Mouse (Mus musculus): ENCODE results near the gene 2010300C02Rik. TPM values are rescaled to one million over a fixed set of nuclear protein-coding genes. Genes with fewer than 3 reads are reported as not detected.

Gene 2010300C02Rik
- polyA plus RNA-seq (2014; fragmentation: Illumina TruSeq; extraction: RNeasy Lipid Tissue Mini Kit (QIAGEN cat#74804); ENCODE audit: low read depth, low replicate concordance) = 6.2 TPM

DNA sequence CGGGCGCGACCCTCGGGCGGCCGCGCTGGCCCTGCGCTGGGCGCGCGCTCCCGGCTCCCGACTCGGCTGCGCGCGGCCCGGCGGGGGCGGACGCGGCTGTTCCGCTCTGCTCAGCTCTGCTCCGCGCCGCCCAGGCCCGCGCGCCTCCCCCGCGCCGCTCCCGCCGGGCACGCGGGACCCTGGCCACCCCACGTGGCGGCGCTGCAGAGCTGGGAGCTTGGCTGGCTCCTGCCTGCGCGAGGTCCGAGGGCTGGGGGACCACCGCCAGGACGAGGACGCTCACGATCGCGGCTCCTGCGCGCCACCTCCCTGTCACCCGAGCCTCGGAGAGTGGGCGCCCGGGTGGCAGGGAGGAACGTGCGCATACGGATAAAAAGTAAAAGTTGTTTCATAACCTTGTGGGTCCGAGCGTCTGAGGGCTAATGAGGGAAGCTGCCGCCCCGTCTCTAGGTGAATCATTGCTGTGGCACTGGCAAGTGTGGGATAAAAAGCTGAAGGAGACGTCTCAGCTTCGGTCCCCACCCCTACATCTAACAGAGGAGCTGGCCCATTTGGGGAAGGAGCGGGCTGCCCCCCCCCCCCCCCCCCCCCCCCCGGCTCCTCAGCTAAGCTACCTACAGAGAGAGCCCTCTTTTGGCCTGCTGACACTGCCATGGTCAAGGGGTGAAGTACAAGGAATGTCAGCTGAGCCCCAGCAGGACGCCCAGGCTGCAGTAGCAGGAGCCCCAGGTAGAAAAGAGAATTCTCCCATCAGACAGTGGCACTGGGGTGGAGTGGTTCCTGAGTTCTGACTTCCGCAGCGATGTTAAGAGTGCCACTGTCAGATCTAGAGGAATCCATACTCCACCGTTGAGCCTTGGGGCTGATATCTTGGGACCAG, at the start of gene 2010300C02Rik:
Gene 2010300C02Rik, minus strand, starts transcription at position 325 of the 880 bp plus-strand sequence.

Other genes starting within 250 kb of the 2010300C02Rik start
- 707 TPM for gene Mgat4a, start 179.1 kb downstream of the 2010300C02Rik start, polyA plus RNA-seq (2014; fragmentation: Illumina TruSeq; extraction: RNeasy Lipid Tissue Mini Kit (QIAGEN cat#74804); ENCODE audit: low read depth, low replicate concordance)
- gene Tsga10, start 146.3 kb upstream of the 2010300C02Rik start, polyA plus RNA-seq (2014; fragmentation: Illumina TruSeq; extraction: RNeasy Lipid Tissue Mini Kit (QIAGEN cat#74804); ENCODE audit: low read depth, low replicate concordance) = 15.7 TPM
- gene Lipt1, start 151.7 kb upstream of the 2010300C02Rik start, polyA plus RNA-seq (2014; fragmentation: Illumina TruSeq; extraction: RNeasy Lipid Tissue Mini Kit (QIAGEN cat#74804); ENCODE audit: low read depth, low replicate concordance) = 5.2 TPM
- gene Mitd1, start 170.3 kb upstream of the 2010300C02Rik start, polyA plus RNA-seq (2014; fragmentation: Illumina TruSeq; extraction: RNeasy Lipid Tissue Mini Kit (QIAGEN cat#74804); ENCODE audit: low read depth, low replicate concordance) = 129 TPM
- gene Mrpl30, start 170.4 kb upstream of the 2010300C02Rik start, polyA plus RNA-seq (2014; fragmentation: Illumina TruSeq; extraction: RNeasy Lipid Tissue Mini Kit (QIAGEN cat#74804); ENCODE audit: low read depth, low replicate concordance) = 259 TPM
- gene Lyg2, start 196.4 kb upstream of the 2010300C02Rik start, polyA plus RNA-seq (2014; fragmentation: Illumina TruSeq; extraction: RNeasy Lipid Tissue Mini Kit (QIAGEN cat#74804); ENCODE audit: low read depth, low replicate concordance) = not detected
- not detected for gene Lyg1, start 237.7 kb upstream of the 2010300C02Rik start, polyA plus RNA-seq (2014; fragmentation: Illumina TruSeq; extraction: RNeasy Lipid Tissue Mini Kit (QIAGEN cat#74804); ENCODE audit: low read depth, low replicate concordance)